ENCODE assay signal across 21 mouse cellular contexts in the genomic region with DNA sequence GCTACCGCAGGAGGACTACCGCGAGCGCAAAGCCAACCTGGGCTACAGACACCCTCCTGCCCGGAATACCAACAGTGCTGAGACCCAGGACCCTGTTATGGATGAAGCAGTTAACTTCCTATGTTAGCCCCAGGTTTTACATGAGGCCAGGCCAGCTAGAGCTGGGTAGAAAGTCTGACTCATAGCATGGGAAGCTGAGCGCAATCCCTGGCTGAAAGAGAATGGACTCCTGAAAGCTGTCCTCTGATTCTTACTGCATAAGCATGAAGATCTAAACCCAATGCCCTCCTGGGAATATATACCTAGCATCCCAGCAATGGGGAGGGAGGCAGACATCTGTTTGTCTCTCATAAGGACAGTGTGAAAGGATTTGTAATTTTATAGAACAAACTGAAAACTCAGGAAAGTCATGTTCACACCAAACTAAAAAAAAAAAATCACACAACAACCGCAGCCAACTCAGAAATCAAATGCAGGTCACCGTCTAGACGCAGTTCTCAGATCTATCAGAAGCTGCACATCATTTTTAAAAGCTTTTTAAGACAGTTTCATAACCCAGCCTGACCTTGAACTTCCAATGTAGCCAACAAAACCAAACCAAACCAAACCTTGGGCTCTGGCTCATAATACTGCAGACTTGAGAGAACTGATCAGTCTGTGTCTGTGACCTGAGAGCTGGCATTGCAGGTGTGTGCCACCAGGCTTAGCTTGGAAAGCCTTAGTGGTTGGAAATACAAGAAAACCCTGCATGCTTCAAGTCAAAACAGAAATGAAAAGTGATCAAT. TPM values are rescaled to one million over a fixed set of nuclear protein-coding genes. Genes with fewer than 3 reads are reported as not detected.
A peak's percentile ranks its signal among the peaks of the same experiment; 100 is the strongest.
DNase-seq lines count a peak whose midpoint lies in the region; TF ChIP-seq lines count a peak whose summit lies in the region.
"Had no signal": no experiment of that assay in that cellular context is flagged by ENCODE, and none has a peak within 500 bp of the region (broad histone marks: within the 10 kb centered on the region; RNA-seq: fewer than 3 reads in every experiment).

No protein-coding gene starts in this region.

- H3K4me1 ChIP-seq in kidney, adult 2 months (ENCODE audit: control insufficient read depth, insufficient read depth, low read length): peaks cover 30% of the 10 kb centered on the region
- H3K4me1 ChIP-seq in limb, embryonic 10.5 days: peaks cover 43% of the 10 kb centered on the region

- H3K36me3 ChIP-seq in kidney, adult 2 months (ENCODE audit: control insufficient read depth, insufficient read depth, low read length): no peaks in the 10 kb centered on the region
- H3K36me3 ChIP-seq in limb, embryonic 10.5 days: no peaks in the 10 kb centered on the region
- H3K36me3 ChIP-seq: embryonic facial prominence, embryonic 10.5 days; forebrain, embryonic 10.5 days; hindbrain, embryonic 10.5 days; intestine, embryonic 15.5 days; kidney, embryonic 15.5 days; liver, embryonic 12.5 days had no signal

- H3K9me3 ChIP-seq in limb, embryonic 10.5 days (replicated peaks): no peaks in the 10 kb centered on the region
- H3K9me3 ChIP-seq: embryonic facial prominence, embryonic 10.5 days; forebrain, embryonic 10.5 days; hindbrain, embryonic 10.5 days; intestine, embryonic 15.5 days; kidney, embryonic 15.5 days; liver, embryonic 12.5 days had no signal

- peak; percentile 56 for DNase-seq in kidney, adult 2 months
- no peak for DNase-seq in kidney, adult 11 months
- peak; percentile 82 for DNase-seq in 3T3-L1 (ENCODE audit: low read depth, low spot score)
- peak; percentile 29 for DNase-seq in Muller cell, postnatal 12 days (ENCODE audit: inconsistent ontology term)
- no peak for DNase-seq in limb, embryonic 10.5 days (ENCODE audit: low spot score)
- no peak for DNase-seq in heart, adult 18-20 months
- DNase-seq in spleen, postnatal 36 days (ENCODE audit: low spot score in 2 of 2): no peak
- no peak for DNase-seq in urinary bladder, postnatal 10 days (ENCODE audit: low spot score)
- DNase-seq: adrenal gland, adult 8-10 months; kidney, postnatal 36 days; layer of hippocampus, adult 9-11 months; lung, adult 18-20 months; lung, postnatal 10 days; thymus, adult 2 months had no signal

- no peaks in the 10 kb centered on the region for H3K27me3 ChIP-seq in kidney, adult 2 months (replicated peaks; ENCODE audit: control insufficient read depth, insufficient read depth, low read length)
- H3K27me3 ChIP-seq in limb, embryonic 10.5 days (ENCODE audit: low read depth, poor library complexity, severe bottlenecking): no peaks in the 10 kb centered on the region
- H3K27me3 ChIP-seq: intestine, embryonic 15.5 days; kidney, embryonic 15.5 days; liver, embryonic 12.5 days had no signal

- TF ChIP-seq POLR2A in kidney, adult 2 months (IDR thresholded peaks at IDR 0.05; ENCODE audit: low read depth, low read length): no peak

- H3K27ac ChIP-seq in kidney, adult 2 months (ENCODE audit: insufficient read depth, low read depth, low read length): no peak overlapping the region
- H3K27ac ChIP-seq in limb, embryonic 10.5 days: 0 out of 2 replicates have a peak overlapping the region, but pooled peaks have one; percentile 20
- H3K27ac ChIP-seq: embryonic facial prominence, embryonic 10.5 days; forebrain, embryonic 10.5 days; hindbrain, embryonic 10.5 days; intestine, embryonic 15.5 days; kidney, embryonic 15.5 days; liver, embryonic 12.5 days; stomach, postnatal 0 days had no signal

- no peak overlapping the region for H3K4me3 ChIP-seq in kidney, adult 2 months (ENCODE audit: insufficient read depth, low read depth, low read length)
- H3K4me3 ChIP-seq in limb, embryonic 10.5 days: no peak overlapping the region
- H3K4me3 ChIP-seq: embryonic facial prominence, embryonic 10.5 days; forebrain, embryonic 10.5 days; hindbrain, embryonic 10.5 days; intestine, embryonic 15.5 days; kidney, embryonic 15.5 days; liver, embryonic 12.5 days had no signal

- TF ChIP-seq CTCF in kidney, adult 2 months (conservative IDR thresholded peaks at IDR 0.05; ENCODE audit: insufficient read depth, insufficient read length, low read depth, low read length): no peak

- 86% methylated on average over 9 of the region's 9 CpGs for WGBS in kidney, adult 2 months
- 93% methylated on average over 9 of the region's 9 CpGs for WGBS in limb, embryonic 10.5 days

RNA-seq across cellular contexts. Expression of a gene that starts 19.3 kb away (rescaled TPM):
- polyA plus RNA-seq in kidney, adult 2 months (2012; rRNA removed): 51.5 and 54.2 TPM in 2 replicates
- 10.3 and 11.3 TPM in 2 replicates for polyA plus RNA-seq in limb, embryonic 10.5 days (2016; fragmentation: Nextera tagmentation; extraction: Ambion mirVana)
- total RNA-seq in heart, adult 18-20 months (2021): 10 to 100 TPM; 12.0 to 13.6 TPM

Comparison
In these comparisons a context has a peak if more than half of its experiments do, and no peak if none do; other contexts are left out.
1. DNase-seq: peak in kidney, adult 2 months (single experiment), 3T3-L1 (single experiment) and Muller cell, postnatal 12 days (single experiment); none in kidney, adult 11 months (single experiment), limb, embryonic 10.5 days (single experiment), heart, adult 18-20 months (0 of 2), spleen, postnatal 36 days (0 of 2) and urinary bladder, postnatal 10 days (single experiment).